Mouse (Mus musculus) CH12.LX (cell line): ENCODE results near the gene Bola3.

Source experiments
- ETS1 ChIP-seq: conservative IDR thresholded peaks from 2 replicates; pipeline ENCODE4 v1.6.1; 2012; ENCODE audit warnings: low read depth, mild to moderate bottlenecking, inconsistent platforms, low read length, improper control_type of control experiment, moderate library complexity
- MAX ChIP-seq: IDR thresholded peaks from 2 replicates; pipeline ENCODE4 v1.6.1; 2011; ENCODE audit warnings: low read length, improper control_type of control experiment
- POLR2A ChIP-seq: IDR thresholded peaks from 2 replicates; pipeline ENCODE4 v1.6.1; 2011; ENCODE audit warnings: low read depth, mild to moderate bottlenecking, improper control_type of control experiment, low read length

GRCm38 (mm10) chr6:83361523-83362248 is 12.7 kb downstream of the Bola3 start:
- no peak for TF ChIP-seq MAX
- TF ChIP-seq POLR2A = no peak
- no peak for TF ChIP-seq ETS1
